Mouse (Mus musculus) Muller cell, postnatal 12 days (primary cell): ENCODE results near the gene Fitm2.
A peak's percentile ranks its signal among the peaks of the same experiment; 100 is the strongest.

Experiments
- DNase-seq: peaks from one replicate; pipeline ENCODE4 v3.0.0-alpha.2; 2015; ENCODE audit errors: inconsistent ontology term

The Fitm2 gene

DNA sequence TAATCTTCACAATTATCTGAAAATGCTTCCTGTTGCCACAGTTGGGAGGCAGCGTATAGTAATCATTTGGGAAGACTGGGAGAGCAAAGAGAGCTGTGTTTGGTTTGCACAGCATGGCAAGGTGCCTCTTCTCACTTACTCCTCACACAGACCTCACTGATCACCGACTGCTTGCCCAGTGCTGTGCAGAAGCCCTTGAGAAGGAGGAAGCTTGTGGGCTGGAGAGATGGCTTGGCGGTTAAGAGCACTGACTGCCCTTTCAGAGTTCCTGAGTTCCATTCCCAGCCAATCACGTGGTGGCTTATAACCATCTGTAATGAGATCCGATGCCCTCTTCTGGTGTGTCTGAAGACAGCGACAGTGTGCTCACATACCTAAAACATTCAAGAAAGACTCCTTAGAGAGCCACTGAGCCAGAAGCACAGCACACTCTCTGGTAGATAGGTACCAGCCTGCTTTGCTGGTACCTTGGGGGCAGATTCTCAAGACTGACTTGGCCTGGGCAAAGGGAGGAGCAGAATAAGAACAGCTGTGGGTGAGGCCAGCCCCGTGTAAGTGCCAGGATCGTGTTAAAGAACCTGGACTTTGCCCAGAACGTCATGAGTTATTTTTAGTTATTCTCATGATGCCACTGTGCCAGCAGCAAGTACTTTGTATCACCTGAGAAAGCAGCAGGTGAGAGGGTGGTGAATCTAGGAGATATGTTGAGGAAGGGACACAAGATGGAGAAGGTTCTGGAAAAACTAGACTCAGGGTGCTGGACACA is 49.4 kb downstream of the Fitm2 start:
- no peak for DNase-seq

DNA sequence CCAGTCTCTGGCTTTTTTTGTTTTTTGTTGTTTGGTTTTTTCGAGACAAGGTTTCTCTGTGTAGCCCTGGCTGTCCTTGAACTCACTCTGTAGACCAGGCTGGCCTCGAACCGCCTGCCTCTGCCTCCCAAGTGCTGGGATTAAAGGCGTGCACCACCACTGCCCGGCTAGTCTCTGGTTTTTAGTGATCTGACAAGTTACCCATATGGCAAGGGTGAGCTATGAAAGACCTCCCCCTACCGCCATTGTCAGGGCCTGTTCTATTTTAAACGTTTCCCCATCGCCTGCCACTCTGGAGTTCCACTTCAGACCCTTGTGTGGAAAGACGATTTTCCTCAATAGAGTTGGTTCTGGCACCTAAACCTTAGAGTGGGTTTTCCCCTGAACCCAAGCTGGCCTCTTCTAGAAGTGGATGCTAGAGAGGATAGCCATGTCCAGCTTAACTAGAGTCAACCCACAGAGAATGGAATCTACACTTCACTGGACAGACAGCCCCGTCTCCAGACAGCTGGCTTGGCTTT is 52.0 kb downstream of the Fitm2 start:
- peak; percentile 6 for DNase-seq

GRCm38 (mm10) chr2:163419346-163420045 is 52.9 kb downstream of the Fitm2 start:
- DNase-seq, result peak; percentile 99

GRCm38 (mm10) chr2:163418841-163419345 is 53.5 kb downstream of the Fitm2 start:
- DNase-seq, result no peak

- DNase-seq, result no peak
Observed at GRCm38 (mm10) chr2:163417830-163418229, 54.6 kb downstream of the Fitm2 start.

DNA sequence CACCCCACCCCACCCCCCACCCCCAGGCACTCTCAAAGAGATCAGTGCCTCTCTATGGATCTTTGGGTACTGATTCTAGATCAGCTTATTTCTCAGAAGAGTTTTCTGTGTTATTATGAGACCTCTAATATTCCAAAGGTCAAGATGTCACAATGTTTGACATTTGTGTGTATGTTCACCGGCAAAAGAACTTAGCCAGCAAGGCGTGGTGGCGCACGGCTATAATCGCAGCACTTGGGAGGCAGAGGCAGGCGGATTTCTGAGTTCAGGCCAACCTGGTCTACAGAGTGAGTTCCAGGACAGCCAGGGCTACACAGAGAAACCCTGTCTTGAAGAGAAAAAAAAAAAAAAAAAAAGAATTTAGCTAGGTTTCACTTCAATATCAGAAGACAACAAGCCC is 55.4 kb downstream of the Fitm2 start:
- DNase-seq, result no peak
